Mouse (Mus musculus): ENCODE results near the gene Kif2c. TPM values are rescaled to one million over a fixed set of nuclear protein-coding genes. Genes with fewer than 3 reads are reported as not detected.

The Kif2c gene
- polyA plus RNA-seq, 1 experiment: 0.54 TPM

DNA sequence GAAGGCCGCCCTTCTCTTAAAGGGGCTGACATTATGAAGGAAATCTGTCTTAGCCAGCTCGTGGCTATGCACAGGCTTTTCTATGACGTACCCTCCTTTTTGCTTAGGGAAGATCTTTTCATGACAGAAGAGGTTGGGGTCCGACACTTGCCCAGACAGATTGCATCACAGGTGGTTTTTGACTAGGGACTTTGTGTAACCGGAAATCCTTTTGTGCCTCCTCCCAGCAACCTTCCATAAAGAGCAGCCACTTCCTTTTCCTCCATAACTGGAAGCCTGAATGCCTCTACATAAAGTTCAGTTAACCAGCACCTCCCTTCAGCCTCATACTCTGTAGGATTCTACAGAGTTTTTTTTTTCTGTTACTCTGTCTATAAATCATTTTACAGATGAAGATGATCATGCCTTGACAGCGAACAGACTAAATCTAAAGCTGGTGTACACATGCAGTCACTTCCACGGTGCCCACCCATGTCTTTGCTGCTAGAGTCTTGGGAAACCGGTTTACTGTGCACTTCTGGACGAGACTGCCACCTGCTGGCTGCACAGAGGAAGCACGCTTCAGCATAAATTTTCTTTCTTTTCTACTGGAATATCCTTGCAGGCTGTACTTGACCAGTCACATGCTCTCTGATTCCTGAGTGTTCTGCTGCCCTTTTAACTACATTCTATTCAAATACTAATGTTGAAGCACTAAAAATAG, 36.2 kb upstream of the Kif2c start:
- H3K4me1 ChIP-seq (ENCODE audit: control insufficient read depth, insufficient read depth, low read length): peaks cover 4% of the 10 kb centered on the region
- no peak overlapping the region for H3K27ac ChIP-seq (ENCODE audit: insufficient read depth, low read length)
- H3K4me3 ChIP-seq (ENCODE audit: insufficient read depth, low read length): no peak overlapping the region
- TF ChIP-seq POLR2A (IDR thresholded peaks at IDR 0.05; ENCODE audit: extremely low read depth, insufficient read depth, low read length): no peak
- peak; percentile 96 for TF ChIP-seq CTCF (IDR thresholded peaks at IDR 0.05; ENCODE audit: extremely low read depth, insufficient read depth, low read length)

GRCm38 (mm10) chr4:117217029-117217428, 34.6 kb upstream of the Kif2c start:
- no peak overlapping the region for H3K4me3 ChIP-seq (ENCODE audit: insufficient read depth, low read length)
- peaks cover 4% of the 10 kb centered on the region for H3K4me1 ChIP-seq (ENCODE audit: control insufficient read depth, insufficient read depth, low read length)
- TF ChIP-seq CTCF (IDR thresholded peaks at IDR 0.05; ENCODE audit: extremely low read depth, insufficient read depth, low read length) (no peak), POLR2A (IDR thresholded peaks at IDR 0.05; ENCODE audit: extremely low read depth, insufficient read depth, low read length) (no peak)
- no peak overlapping the region for H3K27ac ChIP-seq (ENCODE audit: insufficient read depth, low read length)

- Histone ChIP-seq H3K4me3 (ENCODE audit: insufficient read depth, low read length) (no peak overlapping the region), H3K4me1 (ENCODE audit: control insufficient read depth, insufficient read depth, low read length) (peaks cover 4% of the 10 kb centered on the region), H3K27ac (ENCODE audit: insufficient read depth, low read length) (no peak overlapping the region)
- no peak for TF ChIP-seq POLR2A (IDR thresholded peaks at IDR 0.05; ENCODE audit: extremely low read depth, insufficient read depth, low read length)
- TF ChIP-seq CTCF (IDR thresholded peaks at IDR 0.05; ENCODE audit: extremely low read depth, insufficient read depth, low read length): no peak
These were observed 31.8 kb upstream of the Kif2c start for GRCm38 (mm10) chr4:117214250-117214649.

- TF ChIP-seq CTCF (IDR thresholded peaks at IDR 0.05; ENCODE audit: extremely low read depth, insufficient read depth, low read length): peak; percentile 46
- TF ChIP-seq POLR2A (IDR thresholded peaks at IDR 0.05; ENCODE audit: extremely low read depth, insufficient read depth, low read length): no peak
- no peak overlapping the region for H3K27ac ChIP-seq (ENCODE audit: insufficient read depth, low read length)
- no peak overlapping the region for H3K4me3 ChIP-seq (ENCODE audit: insufficient read depth, low read length)
- no peaks in the 10 kb centered on the region for H3K4me1 ChIP-seq (ENCODE audit: control insufficient read depth, insufficient read depth, low read length)
These were observed 28.0 kb upstream of the Kif2c start for GRCm38 (mm10) chr4:117210147-117211074.

- TF ChIP-seq CTCF (IDR thresholded peaks at IDR 0.05; ENCODE audit: extremely low read depth, insufficient read depth, low read length) (no peak), POLR2A (IDR thresholded peaks at IDR 0.05; ENCODE audit: extremely low read depth, insufficient read depth, low read length) (no peak)
- no peak overlapping the region for H3K4me3 ChIP-seq (ENCODE audit: insufficient read depth, low read length)
- H3K27ac ChIP-seq (ENCODE audit: insufficient read depth, low read length): no peak overlapping the region
- H3K4me1 ChIP-seq (ENCODE audit: control insufficient read depth, insufficient read depth, low read length): no peaks in the 10 kb centered on the region
These were observed 27.2 kb upstream of the Kif2c start for GRCm38 (mm10) chr4:117209592-117209991.

DNA sequence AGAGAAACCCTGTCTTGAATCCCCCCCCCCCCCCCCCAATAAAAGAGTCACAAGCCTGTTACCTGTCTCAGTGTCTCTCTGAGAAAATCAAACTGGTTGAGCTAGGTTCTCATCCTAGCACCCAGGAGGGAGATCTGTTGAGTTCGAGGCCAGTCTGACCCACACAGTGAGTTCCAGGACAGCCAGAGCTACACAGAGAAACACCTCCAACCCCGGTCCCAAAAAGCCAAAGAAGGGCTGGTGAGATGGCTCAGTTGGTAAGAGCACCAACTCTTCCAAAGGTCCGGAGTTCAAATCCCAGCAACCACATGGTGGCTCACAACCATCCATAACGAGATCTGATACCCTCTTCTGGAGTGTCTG, 20.5 kb upstream of the Kif2c start:
- Histone ChIP-seq H3K4me3 (ENCODE audit: insufficient read depth, low read length) (no peak overlapping the region), H3K4me1 (ENCODE audit: control insufficient read depth, insufficient read depth, low read length) (no peaks in the 10 kb centered on the region), H3K27ac (ENCODE audit: insufficient read depth, low read length) (no peak overlapping the region)
- TF ChIP-seq CTCF (IDR thresholded peaks at IDR 0.05; ENCODE audit: extremely low read depth, insufficient read depth, low read length) (no peak), POLR2A (IDR thresholded peaks at IDR 0.05; ENCODE audit: extremely low read depth, insufficient read depth, low read length) (no peak)

DNA sequence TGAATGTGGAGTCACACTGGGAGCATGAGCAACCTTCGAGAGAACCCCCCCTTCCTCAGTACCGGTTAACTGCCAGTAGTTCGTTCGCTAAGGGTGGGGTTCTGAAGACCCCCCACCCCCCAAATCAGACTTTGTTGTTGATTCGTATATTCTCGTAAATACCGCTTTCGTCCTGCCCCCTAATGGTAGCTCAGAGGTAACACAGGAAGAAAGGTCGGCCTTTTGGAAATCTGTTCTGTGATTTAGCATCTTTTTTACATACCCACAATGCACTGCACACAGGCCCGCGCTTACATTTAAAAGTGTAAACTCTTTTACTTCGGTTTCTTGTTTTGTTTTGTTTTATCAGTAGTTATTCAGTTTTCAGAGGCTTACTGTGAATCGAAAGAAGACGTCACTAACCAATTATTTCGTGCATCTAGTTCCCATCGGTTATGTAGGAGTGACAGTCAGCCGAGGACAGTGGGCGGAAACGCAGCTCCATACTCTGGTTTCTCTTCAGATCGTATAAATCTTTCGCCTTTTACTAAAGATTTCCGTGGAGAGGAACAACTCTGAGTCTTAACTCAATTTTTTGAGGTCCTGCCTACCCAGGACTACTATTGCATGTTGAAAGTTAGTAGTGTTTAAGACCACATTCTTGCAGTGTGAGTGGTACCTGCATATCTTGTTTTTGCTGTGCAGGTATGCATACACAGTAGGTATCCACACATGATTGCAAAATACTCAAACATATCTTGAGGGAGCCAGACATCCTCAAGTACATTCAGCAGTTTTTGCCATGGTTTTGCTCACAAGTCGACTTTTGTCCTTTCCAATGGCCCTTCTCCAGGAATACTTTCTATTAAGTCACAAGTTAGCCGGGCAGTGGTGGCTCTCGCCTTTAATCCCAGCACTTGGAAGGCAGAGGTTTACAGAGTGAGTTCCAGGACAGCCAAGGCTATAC, 19.9 kb upstream of the Kif2c start:
- TF ChIP-seq CTCF (IDR thresholded peaks at IDR 0.05; ENCODE audit: extremely low read depth, insufficient read depth, low read length): peak; percentile 33; the same call in 1 of the 2 replicates
- 0 out of 2 replicates have a peak, but pooled peaks have one; percentile 37 for TF ChIP-seq POLR2A (IDR thresholded peaks at IDR 0.05; ENCODE audit: extremely low read depth, insufficient read depth, low read length)
- Histone ChIP-seq H3K4me1 (ENCODE audit: control insufficient read depth, insufficient read depth, low read length) (no peaks in the 10 kb centered on the region), H3K27ac (ENCODE audit: insufficient read depth, low read length) (no peak overlapping the region), H3K4me3 (ENCODE audit: insufficient read depth, low read length) (peak overlapping the region; percentile 21)

- no peak for TF ChIP-seq POLR2A (IDR thresholded peaks at IDR 0.05; ENCODE audit: extremely low read depth, insufficient read depth, low read length)
- no peak for TF ChIP-seq CTCF (IDR thresholded peaks at IDR 0.05; ENCODE audit: extremely low read depth, insufficient read depth, low read length)
- H3K27ac ChIP-seq (ENCODE audit: insufficient read depth, low read length): no peak overlapping the region
These were observed 9.4 kb upstream of the Kif2c start for GRCm38 (mm10) chr4:117191804-117192203.

DNA sequence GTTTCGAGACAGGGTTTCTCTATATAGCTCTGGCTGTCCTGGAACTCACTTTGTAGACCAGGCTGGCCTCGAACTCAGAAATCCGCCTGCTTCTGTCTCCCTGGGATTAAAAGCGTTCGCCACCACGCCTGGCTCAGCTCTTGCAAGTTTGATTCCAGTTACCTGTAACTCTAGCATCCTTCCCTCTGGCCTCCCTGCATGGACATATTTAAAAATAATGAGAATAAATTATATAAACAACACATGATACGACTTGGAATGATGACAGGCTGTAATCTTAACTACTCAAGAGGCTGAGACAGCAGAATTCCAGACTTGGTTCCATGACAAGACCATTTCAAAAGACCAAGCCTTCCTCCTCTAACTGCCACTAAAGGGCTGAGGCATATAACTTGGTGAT, 8.2 kb upstream of the Kif2c start:
- H3K27ac ChIP-seq (ENCODE audit: insufficient read depth, low read length): no peak overlapping the region
- 0 out of 2 replicates have a peak, but pooled peaks cover 1% of the 10 kb centered on the region for H3K4me1 ChIP-seq (ENCODE audit: control insufficient read depth, insufficient read depth, low read length)
- no peak overlapping the region for H3K4me3 ChIP-seq (ENCODE audit: insufficient read depth, low read length)
- TF ChIP-seq CTCF (IDR thresholded peaks at IDR 0.05; ENCODE audit: extremely low read depth, insufficient read depth, low read length) (no peak), POLR2A (IDR thresholded peaks at IDR 0.05; ENCODE audit: extremely low read depth, insufficient read depth, low read length) (no peak)

More at GRCm38 (mm10) chr4:117191804-117192203, 9.4 kb upstream of the Kif2c start:
- Histone ChIP-seq H3K4me1 (ENCODE audit: control insufficient read depth, insufficient read depth, low read length) (0 out of 2 replicates have a peak, but pooled peaks cover 1% of the 10 kb centered on the region), H3K4me3 (ENCODE audit: insufficient read depth, low read length) (no peak overlapping the region)

Data from cortical plate, adult 2 months (tissue).